Mouse (Mus musculus) neural tube, embryonic 10.5 days (tissue): ENCODE data around the gene Adgra3.
A peak's percentile ranks its signal among the peaks of the same experiment; 100 is the strongest.

Experiments used
- DNase-seq: peaks from one replicate; pipeline ENCODE4 v3.0.0-alpha.2; 2017; ENCODE audit warnings: low spot score; ENCODE audit errors: extremely low spot score

Adgra3 gene

GRCm38 (mm10) chr5:49979246-49979645, 79.6 kb downstream of the Adgra3 start:
- no peak for DNase-seq

- peak; percentile 46 for DNase-seq
Measured at GRCm38 (mm10) chr5:49975971-49976370, 82.8 kb downstream of the Adgra3 start.

GRCm38 (mm10) chr5:49974211-49974610, 84.6 kb downstream of the Adgra3 start:
- no peak for DNase-seq

GRCm38 (mm10) chr5:49969660-49970059, 89.1 kb downstream of the Adgra3 start:
- no peak for DNase-seq

- DNase-seq = no peak
Measured at GRCm38 (mm10) chr5:49967726-49968125, 91.1 kb downstream of the Adgra3 start.

- no peak for DNase-seq
Measured at GRCm38 (mm10) chr5:49965810-49966209, 93.0 kb downstream of the Adgra3 start.

- DNase-seq = peak; percentile 23
Measured at GRCm38 (mm10) chr5:49961478-49962431, 97.1 kb downstream of the Adgra3 start.

- no peak for DNase-seq
Measured at GRCm38 (mm10) chr5:49936354-49936753, 122.5 kb downstream of the Adgra3 start.

- no peak for DNase-seq
Measured at GRCm38 (mm10) chr5:49924712-49925111, 134.1 kb downstream of the Adgra3 start.

GRCm38 (mm10) chr5:49915695-49916106, 143.1 kb downstream of the Adgra3 start:
- DNase-seq = no peak
